Mouse (Mus musculus): ENCODE measurements around the gene Gpbp1. TPM values are rescaled to one million over a fixed set of nuclear protein-coding genes. Genes with fewer than 3 reads are reported as not detected.

Gpbp1 gene
- 10 to 100 TPM; 56.3 to 65.9 TPM for total RNA-seq (2023)

GRCm38 (mm10) chr13:111489802-111490723 is at the start of gene Gpbp1:
Gpbp1 (minus strand) TSS chr13:111490111.

Other genes starting within 250 kb of the Gpbp1 start
- not detected for gene Actbl2, start 235.1 kb downstream of the Gpbp1 start, total RNA-seq (2023)
- gene Gm49496, start 59.8 kb upstream of the Gpbp1 start, total RNA-seq (2023), result under 1 TPM in 1 of 2 experiments, not detected in 1; 0.44 TPM
- not detected for gene Gm10198, start 102.7 kb upstream of the Gpbp1 start, total RNA-seq (2023)
- gene Mier3, start 190.9 kb upstream of the Gpbp1 start, total RNA-seq (2023), result 10 to 100 TPM; 56.1 to 58.2 TPM

Data from neutrophil, adult 83 days (primary cell).